Mouse (Mus musculus) CH12.LX (cell line): ENCODE results near the gene Ntrk3. TPM values are rescaled to one million over a fixed set of nuclear protein-coding genes. Genes with fewer than 3 reads are reported as not detected.

Experiments
- DNase-seq: peaks from one replicate; pipeline ENCODE4 v3.0.0-alpha.2; 2013; ENCODE audit errors: extremely low read depth
- H3K27ac ChIP-seq: 2 replicates; pipeline ENCODE4 v1.5.1; 2012; ENCODE audit warnings: low read depth, mild to moderate bottlenecking, control low read depth, moderate library complexity; ENCODE audit not compliant: insufficient read depth
- H3K27me3 ChIP-seq: replicated peaks from 2 replicates; pipeline ENCODE3; 2012; ENCODE audit warnings: inconsistent platforms
- H3K36me3 ChIP-seq, 2 experiments: replicated peaks in 1 of 2; 2 replicates each; pipeline versions ENCODE3 to v1.6.1; 2012; ENCODE audit warnings: inconsistent platforms in 1 of 2, low read length in 1 of 2, mild to moderate bottlenecking in 1 of 2, mixed read lengths in 1 of 2, moderate library complexity in 1 of 2; ENCODE audit not compliant: control insufficient read depth in 1 of 2, insufficient read depth in 1 of 2
- H3K4me1 ChIP-seq, 2 experiments: 2 replicates each; pipeline ENCODE4 v1.6.1; 2012; ENCODE audit warnings: inconsistent platforms in 1 of 2, moderate library complexity in 1 of 2; ENCODE audit not compliant: insufficient read depth in 2 of 2, control insufficient read depth in 1 of 2
- H3K4me2 ChIP-seq: 2 replicates; pipeline ENCODE4 v1.6.1; 2012; ENCODE audit warnings: low read depth, mild to moderate bottlenecking, control low read depth; ENCODE audit not compliant: poor library complexity, insufficient read depth, severe bottlenecking
- H3K4me3 ChIP-seq, 3 experiments: fragments of 150-350 bp in 1 of 3; sonication (generic) in 1 of 3; replicated peaks in 1 of 3; 2 replicates each; pipeline versions ENCODE3 to v1.5.1; 2011 to 2012; ENCODE audit warnings: low read depth in 2 of 3, low read length in 2 of 3, mild to moderate bottlenecking in 2 of 3, moderate library complexity in 2 of 3, control low read depth in 1 of 3, improper control_type of control experiment in 1 of 3, inconsistent platforms in 1 of 3, mixed read lengths in 1 of 3; ENCODE audit not compliant: poor library complexity in 1 of 3
- H3K79me2 ChIP-seq: replicated peaks from 2 replicates; pipeline ENCODE4 v1.6.1; 2012; ENCODE audit warnings: mild to moderate bottlenecking, moderate library complexity; ENCODE audit not compliant: control insufficient read depth, poor library complexity, insufficient read depth, severe bottlenecking; ENCODE audit errors: extremely low read depth
- H3K9ac ChIP-seq: 2 replicates; pipeline ENCODE4 v1.6.1; 2012; ENCODE audit warnings: low read depth, mild to moderate bottlenecking, control low read depth, moderate library complexity; ENCODE audit not compliant: insufficient read depth
- H3K9me3 ChIP-seq: replicated peaks from 2 replicates; pipeline ENCODE3; 2012; ENCODE audit warnings: low read length, inconsistent platforms, mixed read lengths
- CTCF ChIP-seq, 2 experiments: IDR thresholded peaks in 1 of 2; conservative IDR thresholded peaks in 1 of 2; 2 replicates each; pipeline ENCODE4 v1.5.1; 2011 to 2012; ENCODE audit warnings: low read depth in 2 of 2, low read length in 2 of 2, improper control_type of control experiment in 1 of 2, inconsistent platforms in 1 of 2, mild to moderate bottlenecking in 1 of 2, moderate library complexity in 1 of 2
- E2F4 ChIP-seq: IDR thresholded peaks from 2 replicates; pipeline ENCODE4 v1.6.1; 2011; ENCODE audit warnings: low read depth, low read length, improper control_type of control experiment; ENCODE audit not compliant: insufficient replicate concordance
- ETS1 ChIP-seq: conservative IDR thresholded peaks from 2 replicates; pipeline ENCODE4 v1.6.1; 2012; ENCODE audit warnings: low read depth, mild to moderate bottlenecking, inconsistent platforms, low read length, improper control_type of control experiment, moderate library complexity
- JUND ChIP-seq: conservative IDR thresholded peaks from 2 replicates; pipeline ENCODE4 v1.6.1; 2011; ENCODE audit warnings: low read depth, low read length, improper control_type of control experiment
- KAT2A ChIP-seq: IDR thresholded peaks from 2 replicates; pipeline ENCODE4 v1.6.1; 2012; ENCODE audit warnings: low read length, improper control_type of control experiment, inconsistent platforms; ENCODE audit not compliant: insufficient replicate concordance
- MAX ChIP-seq: IDR thresholded peaks from 2 replicates; pipeline ENCODE4 v1.6.1; 2011; ENCODE audit warnings: low read length, improper control_type of control experiment
- MAZ ChIP-seq: IDR thresholded peaks from 2 replicates; pipeline ENCODE4 v1.6.1; 2012; ENCODE audit warnings: low read depth, mild to moderate bottlenecking, inconsistent platforms, low read length, improper control_type of control experiment, moderate library complexity
- MXI1 ChIP-seq: IDR thresholded peaks from 2 replicates; pipeline ENCODE4 v1.6.1; 2011; ENCODE audit warnings: mild to moderate bottlenecking, low read depth, low read length, improper control_type of control experiment
- MYC ChIP-seq: IDR thresholded peaks from 2 replicates; pipeline ENCODE4 v1.6.1; 2011; ENCODE audit warnings: low read depth, mild to moderate bottlenecking, improper control_type of control experiment, low read length
- POLR2A ChIP-seq: IDR thresholded peaks from 2 replicates; pipeline ENCODE4 v1.6.1; 2011; ENCODE audit warnings: low read depth, mild to moderate bottlenecking, improper control_type of control experiment, low read length
- POLR2AphosphoS2 ChIP-seq: IDR thresholded peaks from 2 replicates; pipeline ENCODE4 v1.6.1; 2011; ENCODE audit warnings: low read depth, low read length, improper control_type of control experiment
- RAD21 ChIP-seq: IDR thresholded peaks from 2 replicates; pipeline ENCODE4 v1.6.1; 2011; ENCODE audit warnings: low read depth, mild to moderate bottlenecking, low read length, improper control_type of control experiment, moderate library complexity
- RCOR1 ChIP-seq: conservative IDR thresholded peaks from 2 replicates; pipeline ENCODE4 v1.6.1; 2012; ENCODE audit warnings: low read depth, mild to moderate bottlenecking, inconsistent platforms, low read length, improper control_type of control experiment
- SIN3A ChIP-seq: IDR thresholded peaks from 2 replicates; pipeline ENCODE4 v1.6.1; 2012; ENCODE audit warnings: low read length, improper control_type of control experiment, inconsistent platforms
- UBTF ChIP-seq: IDR thresholded peaks from 2 replicates; pipeline ENCODE4 v1.6.1; 2012; ENCODE audit warnings: low read depth, mild to moderate bottlenecking, inconsistent platforms, low read length, improper control_type of control experiment, moderate library complexity
- USF1 ChIP-seq: IDR thresholded peaks from 2 replicates; pipeline ENCODE4 v1.6.1; 2014; ENCODE audit warnings: low read depth, mild to moderate bottlenecking, inconsistent platforms, low read length, improper control_type of control experiment
- ZC3H11A ChIP-seq: IDR thresholded peaks from 2 replicates; pipeline ENCODE4 v1.6.1; 2012; ENCODE audit warnings: low read depth, mild to moderate bottlenecking, inconsistent platforms, low read length, improper control_type of control experiment
- dilution Hi-C: fragments of 300-500 bp; cut with MboI; formaldehyde crosslinking; loops from 2 replicates; pipeline ENCODE4 v1.14.3; 2020; ENCODE audit warnings: low sequenced_read_pairs; ENCODE audit not compliant: extremely low pct_unique_long_range_greater_than_20kb, extremely low pct_ligation_motif_present
- in situ Hi-C: fragments of 300-500 bp; cut with MboI; formaldehyde crosslinking; loops from 3 replicates; pipeline ENCODE4 v1.14.3; 2019; ENCODE audit warnings: low sequenced_read_pairs, low pct_ligation_motif_present, low pct_unique_long_range_greater_than_20kb, mixed read lengths
- polyA plus RNA-seq: library from polyadenylated mRNA; unstranded; fragments of >175 nt; gene quantifications from 2 replicates; pipeline ENCODE4 v1.2.1, GENCODE M21; 2012; ENCODE audit warnings: low read depth; ENCODE audit not compliant: insufficient read length
- total RNA-seq, 2 experiments: library from RNA; depleted of rRNA; stranded (reverse); fragments of 300-350 nt in 1 of 2; fragments of >200 nt in 1 of 2; gene quantifications; 2 replicates each; pipeline ENCODE4 v1.2.3; 2012 to 2014

Gene Ntrk3
- total and polyA plus RNA-seq, 3 experiments = 0.21 TPM; not detected in 2

DNA sequence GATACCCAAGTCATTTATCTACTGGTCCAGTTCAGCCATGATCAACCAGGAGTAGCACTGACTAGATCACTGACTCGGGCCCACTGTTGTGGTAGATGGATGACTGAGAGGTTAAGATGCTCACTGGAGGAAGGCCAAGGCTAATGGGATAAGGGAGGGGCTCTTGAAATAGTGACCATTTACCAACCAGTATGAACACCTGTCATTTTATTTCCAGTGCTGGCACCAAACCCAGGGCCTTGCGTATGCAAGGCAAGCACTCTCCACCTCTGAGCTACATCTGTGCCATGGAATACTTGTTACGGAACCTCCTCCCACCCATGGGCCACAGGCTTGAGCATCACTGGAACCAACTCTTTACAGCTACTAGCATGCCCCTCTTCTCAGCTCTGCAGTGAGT lies 26.0 kb upstream of the Ntrk3 start:
- Histone ChIP-seq H3K79me2 (no peaks in the 10 kb centered on the region), H3K4me3 (no peak overlapping the region), H3K4me2 (no peak overlapping the region), H3K9me3 (no peaks in the 10 kb centered on the region), H3K4me1 (no peaks in the 10 kb centered on the region), H3K9ac (no peak overlapping the region), H3K27ac (no peak overlapping the region), H3K27me3 (peaks cover 89% of the 10 kb centered on the region), H3K36me3 (no peaks in the 10 kb centered on the region)
- no peak for DNase-seq
- no peak for TF ChIP-seq POLR2AphosphoS2
- no peak for TF ChIP-seq MYC
- no peak for TF ChIP-seq MAX
- TF ChIP-seq POLR2A = no peak
- TF ChIP-seq USF1 = no peak
- no peak for TF ChIP-seq RAD21
- TF ChIP-seq ETS1 = no peak
- no peak for TF ChIP-seq UBTF
- dilution Hi-C loops (no loop called here), in situ Hi-C loops (no loop called here)

GRCm38 (mm10) chr7:78754458-78755000 lies 16.7 kb upstream of the Ntrk3 start:
- Histone ChIP-seq H3K27me3 (peaks cover 85% of the 10 kb centered on the region), H3K4me2 (no peak overlapping the region), H3K4me3 (no peak overlapping the region), H3K9ac (no peak overlapping the region), H3K79me2 (no peaks in the 10 kb centered on the region), H3K9me3 (no peaks in the 10 kb centered on the region), H3K4me1 (no peaks in the 10 kb centered on the region)
- dilution Hi-C loops (no loop called here), in situ Hi-C loops (no loop called here)
- DNase-seq = no peak
- no peak for TF ChIP-seq ZC3H11A
- no peak for TF ChIP-seq POLR2A
- no peak for TF ChIP-seq KAT2A
- TF ChIP-seq JUND = no peak
- no peak for TF ChIP-seq SIN3A
- TF ChIP-seq, all 38 proteins: peak for 0
- Histone ChIP-seq H3K27ac (no peak overlapping the region), H3K36me3 (no peaks in the 10 kb centered on the region)

GRCm38 (mm10) chr7:78753752-78754457 lies 16.1 kb upstream of the Ntrk3 start:
- no peaks in the 10 kb centered on the region for H3K36me3 ChIP-seq
- in situ Hi-C loops (no loop called here), dilution Hi-C loops (no loop called here)
- no peak overlapping the region for H3K4me3 ChIP-seq
- no peak for TF ChIP-seq MAZ
- no peak for TF ChIP-seq MXI1
- no peak for TF ChIP-seq E2F4
- TF ChIP-seq CTCF (conservative IDR thresholded peaks at IDR 0.05 in 1 of 2, IDR thresholded peaks at IDR 0.05 in 1 of 2; ENCODE audit: low read depth in 2 of 2, low read length in 2 of 2) = no peak
- no peak for TF ChIP-seq RCOR1
- TF ChIP-seq ETS1 = no peak
- TF ChIP-seq POLR2A = no peak
- no peaks in the 10 kb centered on the region for H3K79me2 ChIP-seq
- H3K4me1 ChIP-seq = no peaks in the 10 kb centered on the region
- H3K9ac ChIP-seq = no peak overlapping the region
- H3K9me3 ChIP-seq = no peaks in the 10 kb centered on the region
- no peak overlapping the region for H3K4me2 ChIP-seq
- no peak overlapping the region for H3K27ac ChIP-seq
- no peak for DNase-seq
- H3K27me3 ChIP-seq = peaks cover 84% of the 10 kb centered on the region
